18 mouse cellular contexts compared by ENCODE assay signal in the genomic region with DNA sequence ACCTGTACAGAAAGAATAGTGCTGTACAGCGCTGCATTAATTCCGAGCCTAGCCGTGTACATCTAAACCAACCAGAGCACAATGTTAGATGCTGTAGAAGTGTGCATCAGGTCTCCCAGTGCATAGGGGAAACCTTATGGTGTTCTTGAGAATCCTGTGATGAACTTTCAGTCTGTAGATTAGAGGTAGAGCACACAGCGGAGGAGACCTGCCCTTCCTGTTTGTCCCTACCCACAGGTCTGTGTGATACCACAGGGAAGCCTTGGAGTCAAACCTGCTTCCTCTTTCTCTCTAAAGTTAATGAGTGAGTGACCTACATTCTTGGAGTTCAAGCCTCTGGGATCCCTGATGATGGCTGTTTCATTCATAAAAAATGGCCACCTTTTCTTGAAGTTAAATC. TPM values are rescaled to one million over a fixed set of nuclear protein-coding genes. Genes with fewer than 3 reads are reported as not detected.
A peak's percentile ranks its signal among the peaks of the same experiment; 100 is the strongest.
DNase-seq lines count a peak whose midpoint lies in the region; ATAC-seq lines count a peak whose summit lies in the region.
"Had no signal": no experiment of that assay in that cellular context is flagged by ENCODE, and none has a peak within 500 bp of the region (broad histone marks: within the 10 kb centered on the region; RNA-seq: fewer than 3 reads in every experiment).

No protein-coding gene starts in this region.

- H3K27ac ChIP-seq in intestine, embryonic 15.5 days, result no peak overlapping the region
- H3K27ac ChIP-seq in hindbrain, embryonic 12.5 days, result no peak overlapping the region
- H3K27ac ChIP-seq: hindbrain, embryonic 15.5 days; kidney, embryonic 15.5 days; limb, embryonic 10.5 days had no signal

- H3K4me1 ChIP-seq in intestine, embryonic 15.5 days (replicated peaks), result no peaks in the 10 kb centered on the region
- H3K4me1 ChIP-seq in hindbrain, embryonic 12.5 days, result no peaks in the 10 kb centered on the region
- H3K4me1 ChIP-seq: hindbrain, embryonic 15.5 days; kidney, embryonic 15.5 days; limb, embryonic 10.5 days had no signal

- ATAC-seq in CD4-positive, CD25-positive, alpha-beta regulatory T cell, adult 4 months, result peak; percentile 68
- ATAC-seq in intestine, embryonic 15.5 days, result peak; percentile 53
- ATAC-seq in neutrophil, adult 5-6 weeks (ENCODE audit: extremely low read depth, insufficient number of reproducible peaks, low FRiP score, poor library complexity, severe bottlenecking), result peak; percentile 39; the same call in 1 of the 2 replicates
- ATAC-seq in hindbrain, embryonic 12.5 days (ENCODE audit: low FRiP score), result no peak

- H3K9ac ChIP-seq in intestine, embryonic 15.5 days, result no peak overlapping the region
- no peak overlapping the region for H3K9ac ChIP-seq in hindbrain, embryonic 12.5 days
- H3K9ac ChIP-seq: hindbrain, embryonic 15.5 days; kidney, embryonic 15.5 days had no signal

- H3K9me3 ChIP-seq in intestine, embryonic 15.5 days, result no peaks in the 10 kb centered on the region
- H3K9me3 ChIP-seq in hindbrain, embryonic 12.5 days (replicated peaks), result no peaks in the 10 kb centered on the region
- H3K9me3 ChIP-seq: hindbrain, embryonic 15.5 days; kidney, embryonic 15.5 days; limb, embryonic 10.5 days had no signal

- 92% methylated on average over 4 of the region's 4 CpGs for WGBS in intestine, embryonic 15.5 days
- WGBS in hindbrain, embryonic 12.5 days, result 95% methylated on average over 4 of the region's 4 CpGs

- DNase-seq in T-cell, adult 2 months (ENCODE audit: low spot score), result peak; percentile 29
- no peak for DNase-seq in layer of hippocampus, postnatal 25 days (ENCODE audit: extremely low spot score in 1 of 2, low spot score in 1 of 2)
- no peak for DNase-seq in urinary bladder, postnatal 36 days (ENCODE audit: low spot score in 2 of 2)
- DNase-seq: adrenal gland, postnatal 36 days; cerebellum, adult 8-10 months; gastrocnemius, postnatal 14 days; heart, postnatal 10 days; lung, adult 2 months; lung, postnatal 4 days; midbrain, embryonic 14.5 days had no signal

- no peaks in the 10 kb centered on the region for H3K36me3 ChIP-seq in intestine, embryonic 15.5 days
- no peaks in the 10 kb centered on the region for H3K36me3 ChIP-seq in hindbrain, embryonic 12.5 days
- H3K36me3 ChIP-seq: hindbrain, embryonic 15.5 days; kidney, embryonic 15.5 days; limb, embryonic 10.5 days had no signal

- H3K27me3 ChIP-seq in intestine, embryonic 15.5 days (replicated peaks), result no peaks in the 10 kb centered on the region
- no peaks in the 10 kb centered on the region for H3K27me3 ChIP-seq in hindbrain, embryonic 12.5 days
- H3K27me3 ChIP-seq: hindbrain, embryonic 15.5 days; kidney, embryonic 15.5 days had no signal

- no peak overlapping the region for H3K4me3 ChIP-seq in intestine, embryonic 15.5 days (replicated peaks)
- no peak overlapping the region for H3K4me3 ChIP-seq in hindbrain, embryonic 12.5 days
- H3K4me3 ChIP-seq: hindbrain, embryonic 15.5 days; kidney, embryonic 15.5 days; limb, embryonic 10.5 days had no signal

- H3K4me2 ChIP-seq in intestine, embryonic 15.5 days (replicated peaks), result no peak overlapping the region
- no peak overlapping the region for H3K4me2 ChIP-seq in hindbrain, embryonic 12.5 days (replicated peaks)
- H3K4me2 ChIP-seq: hindbrain, embryonic 15.5 days; kidney, embryonic 15.5 days; liver, embryonic 11.5 days had no signal

RNA-seq across cellular contexts. Expression of gene Camk2d, which starts 54.2 kb away (rescaled TPM):
- 10 to 100 TPM; 62.2 to 75.6 TPM for polyA plus RNA-seq in CD4-positive, CD25-positive, alpha-beta regulatory T cell, adult 4 months (2017; shearing (Covaris generic))
- polyA plus RNA-seq in intestine, embryonic 15.5 days (2015; fragmentation: Nextera tagmentation; extraction: Ambion mirVana), result 37.8 and 39.9 TPM in 2 replicates
- total RNA-seq in neutrophil, adult 5-6 weeks (2017), result 132 and 166 TPM in 2 replicates
- 10 to 100 TPM; 37.0 to 37.2 TPM for total RNA-seq in layer of hippocampus, postnatal 25 days (2021)
- polyA plus RNA-seq in hindbrain, embryonic 12.5 days (2016; fragmentation: Nextera tagmentation; extraction: Ambion mirVana), result 29.7 and 31.0 TPM in 2 replicates
